In genomic region chr7:142394261-142395190, GRCm38 (mm10) we compare ENCODE assay signal across 19 mouse cellular contexts. TPM values are rescaled to one million over a fixed set of nuclear protein-coding genes. Genes with fewer than 3 reads are reported as not detected.
A peak's percentile ranks its signal among the peaks of the same experiment; 100 is the strongest.
DNase-seq lines count a peak whose midpoint lies in the region; ATAC-seq and TF ChIP-seq lines count a peak whose summit lies in the region.
"Had no signal": no experiment of that assay in that cellular context is flagged by ENCODE, and none has a peak within 500 bp of the region (broad histone marks: within the 10 kb centered on the region; RNA-seq: fewer than 3 reads in every experiment).

No protein-coding gene starts in this region.

- no peak overlapping the region for H3K9ac ChIP-seq in heart, adult 2 months (ENCODE audit: low read depth, low read length)
- H3K9ac ChIP-seq in liver, embryonic 15.5 days: no peak overlapping the region
- no peak overlapping the region for H3K9ac ChIP-seq in midbrain, embryonic 11.5 days (ENCODE audit: low read length)
- H3K9ac ChIP-seq: embryonic facial prominence, embryonic 12.5 days; forebrain, embryonic 15.5 days had no signal

- no peak for ATAC-seq in liver, embryonic 15.5 days (ENCODE audit: insufficient read depth)
- no peak for ATAC-seq in midbrain, embryonic 11.5 days (ENCODE audit: low FRiP score)
- ATAC-seq: forebrain, embryonic 15.5 days; hindbrain, embryonic 16.5 days had no signal

- no peak for TF ChIP-seq CTCF in heart, adult 2 months (IDR thresholded peaks at IDR 0.05)

- no peak for DNase-seq in heart, adult 2 months
- DNase-seq in heart, embryonic 10.5 days (ENCODE audit: low spot score): no peak
- DNase-seq in thymus, postnatal 0 days (ENCODE audit: low spot score): peak; percentile 15
- no peak for DNase-seq in thymus, postnatal 25 days
- DNase-seq in midbrain, embryonic 11.5 days (ENCODE audit: low spot score, missing footprints): no peak
- no peak for DNase-seq in right cerebral cortex, adult 2 months (ENCODE audit: low spot score in 2 of 2)
- DNase-seq in MN1 (ENCODE audit: low spot score): no peak
- DNase-seq: adrenal gland, postnatal 14 days; cerebellum, adult 11-12 months; gastrocnemius, postnatal 36 days; spleen, adult 18-20 months had no signal

- no peak overlapping the region for H3K4me3 ChIP-seq in heart, adult 2 months
- no peak overlapping the region for H3K4me3 ChIP-seq in heart, embryonic 10.5 days
- H3K4me3 ChIP-seq in liver, embryonic 15.5 days (replicated peaks): no peak overlapping the region
- H3K4me3 ChIP-seq in midbrain, embryonic 11.5 days (ENCODE audit: low read depth, low read length): no peak overlapping the region
- H3K4me3 ChIP-seq: embryonic facial prominence, embryonic 12.5 days; forebrain, embryonic 15.5 days; limb, embryonic 10.5 days; myocyte had no signal

- H3K9me3 ChIP-seq in heart, embryonic 10.5 days: no peaks in the 10 kb centered on the region
- no peaks in the 10 kb centered on the region for H3K9me3 ChIP-seq in liver, embryonic 15.5 days (replicated peaks)
- H3K9me3 ChIP-seq in midbrain, embryonic 11.5 days (ENCODE audit: control insufficient read depth, low read length): no peaks in the 10 kb centered on the region
- H3K9me3 ChIP-seq: embryonic facial prominence, embryonic 12.5 days; forebrain, embryonic 15.5 days; limb, embryonic 10.5 days had no signal

- H3K27me3 ChIP-seq in heart, adult 2 months (ENCODE audit: control insufficient read depth, insufficient read depth, low read length): no peaks in the 10 kb centered on the region
- no peaks in the 10 kb centered on the region for H3K27me3 ChIP-seq in heart, embryonic 10.5 days (ENCODE audit: insufficient read depth, poor library complexity, severe bottlenecking)
- no peaks in the 10 kb centered on the region for H3K27me3 ChIP-seq in liver, embryonic 15.5 days
- no peaks in the 10 kb centered on the region for H3K27me3 ChIP-seq in midbrain, embryonic 11.5 days (ENCODE audit: control insufficient read depth, insufficient read depth, low read length)
- H3K27me3 ChIP-seq: embryonic facial prominence, embryonic 12.5 days; forebrain, embryonic 15.5 days had no signal

- no peaks in the 10 kb centered on the region for H3K79me2 ChIP-seq in heart, adult 2 months (replicated peaks; ENCODE audit: control insufficient read depth, insufficient read depth, low read length)

- H3K4me2 ChIP-seq in liver, embryonic 15.5 days: no peak overlapping the region
- no peak overlapping the region for H3K4me2 ChIP-seq in midbrain, embryonic 11.5 days
- H3K4me2 ChIP-seq: embryonic facial prominence, embryonic 12.5 days; forebrain, embryonic 15.5 days had no signal

- H3K36me3 ChIP-seq in heart, adult 2 months (ENCODE audit: control insufficient read depth, insufficient read depth, low read length): peaks cover 3% of the 10 kb centered on the region; the same call in 1 of the 2 replicates
- H3K36me3 ChIP-seq in heart, embryonic 10.5 days: no peaks in the 10 kb centered on the region
- no peaks in the 10 kb centered on the region for H3K36me3 ChIP-seq in liver, embryonic 15.5 days (replicated peaks)
- no peaks in the 10 kb centered on the region for H3K36me3 ChIP-seq in midbrain, embryonic 11.5 days (ENCODE audit: control insufficient read depth, insufficient read depth, low read length)
- H3K36me3 ChIP-seq: embryonic facial prominence, embryonic 12.5 days; forebrain, embryonic 15.5 days; limb, embryonic 10.5 days had no signal

- H3K27ac ChIP-seq in heart, adult 2 months: peak overlapping the region; percentile 66
- no peak overlapping the region; the same call in 1 of the 2 replicates for H3K27ac ChIP-seq in heart, embryonic 10.5 days
- H3K27ac ChIP-seq in liver, embryonic 15.5 days (replicated peaks): peak overlapping the region; percentile 84
- no peak overlapping the region for H3K27ac ChIP-seq in midbrain, embryonic 11.5 days (ENCODE audit: low read depth, low read length)
- H3K27ac ChIP-seq: embryonic facial prominence, embryonic 12.5 days; forebrain, embryonic 15.5 days; limb, embryonic 10.5 days had no signal

- peak; percentile 41; the same call in 1 of the 2 replicates for TF ChIP-seq POLR2A in heart, adult 2 months (IDR thresholded peaks at IDR 0.05; ENCODE audit: insufficient read depth, low read depth, low read length)

- TF ChIP-seq EP300 in heart, adult 2 months (IDR thresholded peaks at IDR 0.05; ENCODE audit: insufficient read depth, low read depth, low read length): 0 out of 2 replicates have a peak, but pooled peaks have one; percentile 3

- intact Hi-C loops in heart, adult 2 months (cut with DNase I): loop anchor here (1.0 kb wide), 1 partner anchor 21 kb away; no protein-coding TSS in a partner anchor

- peaks cover 27% of the 10 kb centered on the region for H3K4me1 ChIP-seq in heart, adult 2 months (ENCODE audit: control insufficient read depth, insufficient read depth, low read length)
- peaks cover 21% of the 10 kb centered on the region for H3K4me1 ChIP-seq in heart, embryonic 10.5 days
- peaks cover 88% of the 10 kb centered on the region for H3K4me1 ChIP-seq in liver, embryonic 15.5 days (replicated peaks)
- H3K4me1 ChIP-seq in midbrain, embryonic 11.5 days (ENCODE audit: control insufficient read depth, insufficient read depth, low read length): no peaks in the 10 kb centered on the region
- H3K4me1 ChIP-seq: embryonic facial prominence, embryonic 12.5 days; forebrain, embryonic 15.5 days had no signal

- 39% methylated on average over 6 of the region's 6 CpGs for WGBS in heart, adult 2 months
- 72% methylated on average over 6 of the region's 6 CpGs for WGBS in heart, embryonic 10.5 days
- 39% methylated on average over 6 of the region's 6 CpGs for WGBS in liver, embryonic 15.5 days (ENCODE audit: insufficient replicate concordance)
- WGBS in midbrain, embryonic 11.5 days: 77% methylated on average over 6 of the region's 6 CpGs

RNA-seq across cellular contexts. Expression of gene Ctsd, which starts 6.7 kb away (rescaled TPM):
- 100 to 1,000 TPM; 883 to 991 TPM for total RNA-seq in heart, adult 2 months (2021)
- 1,120 and 1,462 TPM in 2 replicates for polyA plus RNA-seq in heart, adult 2 months (2012; rRNA removed)
- 293 and 402 TPM in 2 replicates for polyA plus RNA-seq in heart, embryonic 10.5 days (2016; fragmentation: Nextera tagmentation; extraction: Ambion mirVana)
- 395 and 403 TPM in 2 replicates for polyA plus RNA-seq in thymus, postnatal 0 days (2015; fragmentation: Nextera tagmentation; extraction: Ambion mirVana)
- polyA plus RNA-seq in liver, embryonic 15.5 days (2015; fragmentation: Nextera tagmentation; extraction: Ambion mirVana): 377 and 446 TPM in 2 replicates
- polyA plus RNA-seq in midbrain, embryonic 11.5 days (2014; fragmentation: Nextera tagmentation; extraction: Ambion mirVana): 166 and 169 TPM in 2 replicates

RNA-seq across cellular contexts. Expression of gene Gm49369, which starts 12.1 kb away (rescaled TPM):
- 1 to 10 TPM; 3.5 to 4.9 TPM for total RNA-seq in heart, adult 2 months (2021)
- 0.23 TPM in 1 of 2 replicates, not detected in the other for polyA plus RNA-seq in heart, adult 2 months (2012; rRNA removed)
- 0.55 and 0.92 TPM in 2 replicates for polyA plus RNA-seq in heart, embryonic 10.5 days (2016; fragmentation: Nextera tagmentation; extraction: Ambion mirVana)
- 5.1 TPM in 1 of 2 replicates, not detected in the other for polyA plus RNA-seq in thymus, postnatal 0 days (2015; fragmentation: Nextera tagmentation; extraction: Ambion mirVana)
- 0.54 and 0.78 TPM in 2 replicates for polyA plus RNA-seq in liver, embryonic 15.5 days (2015; fragmentation: Nextera tagmentation; extraction: Ambion mirVana)
- polyA plus RNA-seq in midbrain, embryonic 11.5 days (2014; fragmentation: Nextera tagmentation; extraction: Ambion mirVana): 0.79 and 0.93 TPM in 2 replicates
- polyA plus RNA-seq: C2C12; embryonic facial prominence, embryonic 12.5 days; large intestine, adult 2 months had no signal

RNA-seq across cellular contexts. Expression of gene Ifitm10, which starts 21.0 kb away (rescaled TPM):
- 1 to 10 TPM; 2.2 to 3.6 TPM for total RNA-seq in heart, adult 2 months (2021)
- polyA plus RNA-seq in heart, adult 2 months (2012; rRNA removed): 4.9 and 6.4 TPM in 2 replicates
- polyA plus RNA-seq in heart, embryonic 10.5 days (2016; fragmentation: Nextera tagmentation; extraction: Ambion mirVana): 7.7 and 12.5 TPM in 2 replicates
- 8.5 and 10.6 TPM in 2 replicates for polyA plus RNA-seq in thymus, postnatal 0 days (2015; fragmentation: Nextera tagmentation; extraction: Ambion mirVana)
- polyA plus RNA-seq in liver, embryonic 15.5 days (2015; fragmentation: Nextera tagmentation; extraction: Ambion mirVana): 1.9 and 2.1 TPM in 2 replicates
- polyA plus RNA-seq in midbrain, embryonic 11.5 days (2014; fragmentation: Nextera tagmentation; extraction: Ambion mirVana): 0.18 and 0.40 TPM in 2 replicates

RNA-seq across cellular contexts. Expression of gene Syt8, which starts 40.1 kb away (rescaled TPM):
- total RNA-seq in heart, adult 2 months (2021): not detected
- polyA plus RNA-seq in heart, adult 2 months (2012; rRNA removed): not detected in 2 replicates
- 0.38 and 1.3 TPM in 2 replicates for polyA plus RNA-seq in heart, embryonic 10.5 days (2016; fragmentation: Nextera tagmentation; extraction: Ambion mirVana)
- polyA plus RNA-seq in thymus, postnatal 0 days (2015; fragmentation: Nextera tagmentation; extraction: Ambion mirVana): 0.34 and 0.75 TPM in 2 replicates
- polyA plus RNA-seq in liver, embryonic 15.5 days (2015; fragmentation: Nextera tagmentation; extraction: Ambion mirVana): 0.13 TPM in 1 of 2 replicates, not detected in the other
- polyA plus RNA-seq in midbrain, embryonic 11.5 days (2014; fragmentation: Nextera tagmentation; extraction: Ambion mirVana): not detected in 2 replicates
- total RNA-seq: adrenal gland, postnatal 14 days; gastrocnemius, postnatal 36 days had no signal
- polyA plus RNA-seq: forebrain, embryonic 15.5 days; hindbrain, embryonic 16.5 days; limb, embryonic 10.5 days had no signal

RNA-seq across cellular contexts. Expression of gene Tnni2, which starts 47.1 kb away (rescaled TPM):
- 1 to 10 TPM; 2.7 to 3.0 TPM for total RNA-seq in heart, adult 2 months (2021)
- 5.9 and 7.5 TPM in 2 replicates for polyA plus RNA-seq in heart, adult 2 months (2012; rRNA removed)
- 51.9 and 56.4 TPM in 2 replicates for polyA plus RNA-seq in heart, embryonic 10.5 days (2016; fragmentation: Nextera tagmentation; extraction: Ambion mirVana)
- polyA plus RNA-seq in thymus, postnatal 0 days (2015; fragmentation: Nextera tagmentation; extraction: Ambion mirVana): 14.1 and 14.3 TPM in 2 replicates
- 17.6 and 29.3 TPM in 2 replicates for polyA plus RNA-seq in liver, embryonic 15.5 days (2015; fragmentation: Nextera tagmentation; extraction: Ambion mirVana)
- polyA plus RNA-seq in midbrain, embryonic 11.5 days (2014; fragmentation: Nextera tagmentation; extraction: Ambion mirVana): 0.47 and 0.96 TPM in 2 replicates

Comparison
In these comparisons a context has a peak if more than half of its experiments do, and no peak if none do; other contexts are left out.
1. H3K27ac ChIP-seq: peak in heart, adult 2 months (single experiment) and liver, embryonic 15.5 days (single experiment); none in heart, embryonic 10.5 days (single experiment) and midbrain, embryonic 11.5 days (single experiment).